ENCODE assay signal across 16 mouse cellular contexts in the genomic region with DNA sequence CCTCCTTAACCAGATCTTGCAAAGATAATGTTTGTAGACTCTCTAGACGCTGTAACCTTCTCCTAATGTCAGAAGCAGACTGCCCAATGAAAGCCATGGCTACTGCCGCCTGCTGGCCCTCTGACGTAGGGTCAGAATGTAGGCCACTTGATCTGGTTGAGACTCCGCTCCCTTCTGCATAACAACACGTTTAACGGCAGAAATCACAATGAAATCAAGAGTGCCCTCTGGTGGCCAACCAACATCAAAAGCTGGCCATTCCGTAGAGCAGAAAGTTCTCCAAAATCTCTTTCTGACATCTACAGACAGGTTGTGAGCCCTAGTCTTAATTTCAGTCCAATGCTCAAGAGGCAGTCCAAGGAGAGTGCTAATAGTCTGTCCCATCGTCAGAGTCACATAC. TPM values are rescaled to one million over a fixed set of nuclear protein-coding genes. Genes with fewer than 3 reads are reported as not detected.
DNase-seq lines count a peak whose midpoint lies in the region; ATAC-seq and TF ChIP-seq lines count a peak whose summit lies in the region.
"Not testable (repeated sequence)": the region's sequence is repeated elsewhere in the genome, so short reads cannot be mapped to it uniquely, and the experiment has no call there.
"Had no signal": no experiment of that assay in that cellular context is flagged by ENCODE, and none has a peak within 500 bp of the region (broad histone marks: within the 10 kb centered on the region; RNA-seq: fewer than 3 reads in every experiment).

No protein-coding gene starts in this region.

- not testable (repeated sequence) for H3K27ac ChIP-seq in forebrain, postnatal 0 days (ENCODE audit: low read depth, low read length); lung, embryonic 14.5 days (ENCODE audit: low read depth)

- POLR2A ChIA-PET in Patski (lab: Charles Lee), result not testable (repeated sequence)

- CTCF ChIA-PET in Patski (lab: Charles Lee), result interaction anchor here (1.6 kb wide), 1 partner anchor 12 kb away, joined by 3 read pairs; no protein-coding TSS in a partner anchor

- in situ Hi-C loops in Patski (cut with MboI; ENCODE audit: low pct_unique_long_range_greater_than_20kb), result not testable (repeated sequence)

- not testable (repeated sequence) for H3K4me2 ChIP-seq in forebrain, postnatal 0 days (ENCODE audit: low read depth); lung, embryonic 14.5 days

- not testable (repeated sequence) for H3K36me3 ChIP-seq in forebrain, postnatal 0 days (ENCODE audit: insufficient read depth); lung, embryonic 14.5 days (ENCODE audit: insufficient read depth)

- DNase-seq in 3T3-L1 (ENCODE audit: low read depth, low spot score), result peak; percentile 11
- not testable (repeated sequence) for DNase-seq in Patski (ENCODE audit: low read depth, low spot score)
- peak; percentile 0 for DNase-seq in brain, embryonic 14.5 days (ENCODE audit: low read depth)
- peak; percentile 4 for DNase-seq in forebrain, postnatal 0 days
- DNase-seq in kidney, adult 9 months, result peak; percentile 63
- DNase-seq in layer of hippocampus, postnatal 14 days (ENCODE audit: low spot score in 2 of 2), result peak; percentile 4 to 16
- peak; percentile 21 for DNase-seq in lung, embryonic 14.5 days
- peak; percentile 10 for DNase-seq in right cerebral cortex, adult 18-20 months

- not testable (repeated sequence) for H3K4me3 ChIP-seq in forebrain, postnatal 0 days (ENCODE audit: low read depth, low read length); lung, embryonic 14.5 days (ENCODE audit: low read depth, low read length)

- not testable (repeated sequence) for ATAC-seq in Patski; forebrain, postnatal 0 days; lung, embryonic 14.5 days (ENCODE audit: insufficient read depth)

- not testable (repeated sequence) for H3K9ac ChIP-seq in forebrain, postnatal 0 days; lung, embryonic 14.5 days

- H3K4me1 ChIP-seq in forebrain, postnatal 0 days (ENCODE audit: insufficient read depth); lung, embryonic 14.5 days (ENCODE audit: insufficient read depth): not testable (repeated sequence)

- not testable (repeated sequence) for TF ChIP-seq POLR2A in brain, embryonic 14.5 days (IDR thresholded peaks at IDR 0.05; ENCODE audit: borderline replicate concordance, extremely low read depth, insufficient read depth, insufficient read length, poor library complexity, severe bottlenecking)

- whole genome bisulfite sequencing in forebrain, postnatal 0 days, result 53% methylated on average over 8 of the region's 8 CpGs
- 54% methylated on average over 8 of the region's 8 CpGs for WGBS in lung, embryonic 14.5 days

- H3K27me3 ChIP-seq in Patski; forebrain, postnatal 0 days (ENCODE audit: insufficient read depth, low read length); lung, embryonic 14.5 days (ENCODE audit: insufficient read depth, low read length): not testable (repeated sequence)

- H3K9me3 ChIP-seq in forebrain, postnatal 0 days (ENCODE audit: low read length); lung, embryonic 14.5 days (ENCODE audit: low read depth, low read length): not testable (repeated sequence)

- TF ChIP-seq CTCF in Patski (IDR thresholded peaks at IDR 0.05), result peak; percentile 32
- not testable (repeated sequence) for TF ChIP-seq CTCF in brain, embryonic 14.5 days (IDR thresholded peaks at IDR 0.05; ENCODE audit: borderline replicate concordance, extremely low read depth, insufficient read depth, insufficient read length); forebrain, postnatal 0 days (IDR thresholded peaks at IDR 0.05; ENCODE audit: low read depth); lung, embryonic 14.5 days (IDR thresholded peaks at IDR 0.05; ENCODE audit: low read depth)

RNA-seq across cellular contexts. Expression of gene Zscan5b, which starts 6.4 kb away (rescaled TPM):
- polyA plus RNA-seq in Patski (2021), result not detected
- not detected in 2 replicates for polyA plus RNA-seq in brain, embryonic 14.5 days (2012; rRNA removed)
- not detected in 2 replicates for total RNA-seq in forebrain, postnatal 0 days (2014; rRNA removed)
- polyA plus RNA-seq in forebrain, postnatal 0 days (2015; fragmentation: Nextera tagmentation; extraction: Ambion mirVana), result not detected in 2 replicates
- not detected for total RNA-seq in layer of hippocampus, postnatal 14 days (2021)
- not detected in 2 replicates for polyA plus RNA-seq in lung, embryonic 14.5 days (2014; fragmentation: Nextera tagmentation; extraction: Ambion mirVana)
- total RNA-seq: gastrocnemius, adult 8-10 months; heart, postnatal 25 days had no signal
- polyA plus RNA-seq: cortical plate, adult 2 months; embryonic facial prominence, embryonic 15.5 days; forebrain, embryonic 13.5 days; limb, embryonic 15.5 days; lung, postnatal 0 days; midbrain, embryonic 12.5 days had no signal

RNA-seq across cellular contexts. Expression of gene Epp13, which starts 24.0 kb away (rescaled TPM):
- polyA plus RNA-seq in Patski (2021), result not detected
- polyA plus RNA-seq in brain, embryonic 14.5 days (2012; rRNA removed), result 0.11 TPM in 1 of 2 replicates, not detected in the other
- total RNA-seq in forebrain, postnatal 0 days (2014; rRNA removed), result not detected in 2 replicates
- polyA plus RNA-seq in forebrain, postnatal 0 days (2015; fragmentation: Nextera tagmentation; extraction: Ambion mirVana), result 0.40 and 0.44 TPM in 2 replicates
- total RNA-seq in layer of hippocampus, postnatal 14 days (2021), result not detected
- not detected in 2 replicates for polyA plus RNA-seq in lung, embryonic 14.5 days (2014; fragmentation: Nextera tagmentation; extraction: Ambion mirVana)
- total RNA-seq: gastrocnemius, adult 8-10 months; heart, postnatal 25 days had no signal
- polyA plus RNA-seq: cortical plate, adult 2 months; embryonic facial prominence, embryonic 15.5 days; forebrain, embryonic 13.5 days; limb, embryonic 15.5 days; lung, postnatal 0 days; midbrain, embryonic 12.5 days had no signal

RNA-seq across cellular contexts. Expression of gene Galp, which starts 31.6 kb away (rescaled TPM):
- not detected for polyA plus RNA-seq in Patski (2021)
- not detected in 2 replicates for polyA plus RNA-seq in brain, embryonic 14.5 days (2012; rRNA removed)
- not detected in 2 replicates for total RNA-seq in forebrain, postnatal 0 days (2014; rRNA removed)
- not detected in 2 replicates for polyA plus RNA-seq in forebrain, postnatal 0 days (2015; fragmentation: Nextera tagmentation; extraction: Ambion mirVana)
- total RNA-seq in layer of hippocampus, postnatal 14 days (2021), result not detected
- polyA plus RNA-seq in lung, embryonic 14.5 days (2014; fragmentation: Nextera tagmentation; extraction: Ambion mirVana), result not detected in 2 replicates
- total RNA-seq: gastrocnemius, adult 8-10 months; heart, postnatal 25 days had no signal
- polyA plus RNA-seq: cortical plate, adult 2 months; embryonic facial prominence, embryonic 15.5 days; forebrain, embryonic 13.5 days; limb, embryonic 15.5 days; lung, postnatal 0 days; midbrain, embryonic 12.5 days had no signal

RNA-seq across cellular contexts. Expression of gene Zfp444, which starts 56.5 kb away (rescaled TPM):
- polyA plus RNA-seq in Patski (2021), result 30.6 TPM
- 80.7 and 95.5 TPM in 2 replicates for polyA plus RNA-seq in brain, embryonic 14.5 days (2012; rRNA removed)
- total RNA-seq in forebrain, postnatal 0 days (2014; rRNA removed), result 76.9 and 81.7 TPM in 2 replicates
- 86.2 and 100 TPM in 2 replicates for polyA plus RNA-seq in forebrain, postnatal 0 days (2015; fragmentation: Nextera tagmentation; extraction: Ambion mirVana)
- total RNA-seq in layer of hippocampus, postnatal 14 days (2021), result 10 to 100 TPM; 51.1 to 54.6 TPM
- polyA plus RNA-seq in lung, embryonic 14.5 days (2014; fragmentation: Nextera tagmentation; extraction: Ambion mirVana), result 57.3 TPM in 2 replicates

RNA-seq across cellular contexts. Expression of gene Zfp667, which starts 57.9 kb away (rescaled TPM):
- 3.6 TPM for polyA plus RNA-seq in Patski (2021)
- 5.9 and 7.6 TPM in 2 replicates for polyA plus RNA-seq in brain, embryonic 14.5 days (2012; rRNA removed)
- 6.9 and 10.0 TPM in 2 replicates for total RNA-seq in forebrain, postnatal 0 days (2014; rRNA removed)
- 9.9 and 13.1 TPM in 2 replicates for polyA plus RNA-seq in forebrain, postnatal 0 days (2015; fragmentation: Nextera tagmentation; extraction: Ambion mirVana)
- 10 to 100 TPM; 13.7 to 13.8 TPM for total RNA-seq in layer of hippocampus, postnatal 14 days (2021)
- 5.8 and 6.0 TPM in 2 replicates for polyA plus RNA-seq in lung, embryonic 14.5 days (2014; fragmentation: Nextera tagmentation; extraction: Ambion mirVana)
